Mouse (Mus musculus) neutrophil, adult 83 days (primary cell): Measurements from ENCODE around the gene Csmd2. TPM values are rescaled to one million over a fixed set of nuclear protein-coding genes. Genes with fewer than 3 reads are reported as not detected.

Experiments
- total RNA-seq, 2 experiments: library from RNA; stranded (reverse); gene quantifications; one replicate each; pipeline ENCODE4 v1.2.4; 2023

Csmd2 gene
- total RNA-seq = not detected

DNA sequence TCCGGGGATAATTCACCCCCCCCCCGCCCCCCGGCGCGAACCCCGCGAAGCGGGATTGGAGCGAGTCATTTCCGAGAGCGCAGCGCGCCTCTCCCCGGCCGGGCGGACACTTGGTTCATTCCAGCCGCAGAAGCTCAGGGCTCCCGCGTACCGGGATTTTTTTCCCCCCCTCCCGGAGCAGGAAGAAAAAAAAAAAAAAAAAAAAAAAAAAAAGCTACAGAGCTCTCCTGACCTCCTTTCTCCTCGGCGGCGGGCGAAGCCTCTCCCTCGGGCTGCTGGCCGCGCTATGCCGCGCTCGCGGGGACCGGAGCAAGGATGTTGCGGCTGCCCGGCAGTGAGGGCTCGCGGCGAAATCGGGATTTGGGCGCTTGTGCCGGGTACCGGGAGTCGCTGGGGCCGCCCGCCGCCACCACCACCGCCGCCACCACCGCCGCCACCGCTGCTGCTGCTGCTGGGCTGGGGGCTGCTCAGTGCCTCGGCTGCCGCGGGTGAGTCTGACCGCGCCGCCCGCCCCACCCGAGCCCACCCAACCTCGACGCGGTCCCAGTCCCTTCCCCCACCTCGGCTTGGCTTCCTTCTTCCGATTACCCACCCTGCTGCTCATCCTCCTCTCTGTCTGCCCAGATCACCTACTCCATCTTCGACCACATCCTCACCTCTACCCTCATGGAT is at the start of gene Csmd2:
TSS of gene Csmd2 (plus strand) at position 74 of the 672 bp plus-strand sequence.

DNA sequence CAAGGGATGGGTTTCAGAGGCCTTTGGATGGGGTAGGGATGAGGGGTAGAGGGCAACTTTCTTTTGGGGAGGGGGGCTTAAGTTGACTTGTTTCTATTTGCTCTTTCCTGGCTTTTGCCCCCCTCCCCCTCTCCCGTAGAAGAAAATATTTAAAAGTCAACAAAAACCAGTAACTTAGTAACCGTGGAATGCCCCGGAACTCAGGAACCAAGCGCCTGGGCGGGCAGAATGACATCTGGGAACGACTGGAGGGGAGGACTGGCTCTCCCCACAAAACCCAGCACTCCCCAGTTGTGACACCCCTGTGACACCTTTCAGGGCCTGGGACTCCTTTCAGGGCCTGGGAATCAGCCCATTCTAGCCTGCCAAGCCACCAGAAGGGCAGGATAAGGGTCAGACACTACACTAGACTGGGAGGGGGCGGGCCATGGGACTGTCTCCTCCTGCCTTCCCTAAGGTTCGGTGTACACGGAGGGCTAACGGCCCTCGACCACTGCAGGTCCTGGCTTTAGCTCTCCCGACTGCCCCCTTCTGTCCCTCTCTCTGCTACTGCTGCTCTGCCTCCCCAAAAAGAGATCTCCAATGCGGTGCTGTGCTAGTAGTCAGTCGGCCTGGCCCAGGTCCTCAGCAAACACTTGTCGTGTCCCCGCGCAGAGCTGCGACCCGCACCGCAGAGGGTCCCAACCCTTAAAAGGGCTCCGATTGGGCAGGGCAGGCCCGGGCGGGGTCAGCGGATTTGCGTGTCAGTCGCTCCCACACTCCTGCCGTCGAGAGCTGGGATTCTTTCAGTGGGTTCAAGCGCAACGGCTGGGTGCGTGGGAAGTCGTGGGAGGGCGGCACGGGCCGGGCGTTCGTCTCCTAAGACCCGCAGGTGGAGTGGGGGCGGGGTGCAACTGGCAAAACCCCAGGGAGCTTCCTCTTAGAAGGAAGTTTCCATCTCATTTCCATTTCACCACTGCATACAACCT is 16.5 kb upstream of the Csmd2 start, which contains the start of gene CK137956:
TSS of gene CK137956 (minus strand) at position 51 of the 968 bp plus-strand sequence.

DNA sequence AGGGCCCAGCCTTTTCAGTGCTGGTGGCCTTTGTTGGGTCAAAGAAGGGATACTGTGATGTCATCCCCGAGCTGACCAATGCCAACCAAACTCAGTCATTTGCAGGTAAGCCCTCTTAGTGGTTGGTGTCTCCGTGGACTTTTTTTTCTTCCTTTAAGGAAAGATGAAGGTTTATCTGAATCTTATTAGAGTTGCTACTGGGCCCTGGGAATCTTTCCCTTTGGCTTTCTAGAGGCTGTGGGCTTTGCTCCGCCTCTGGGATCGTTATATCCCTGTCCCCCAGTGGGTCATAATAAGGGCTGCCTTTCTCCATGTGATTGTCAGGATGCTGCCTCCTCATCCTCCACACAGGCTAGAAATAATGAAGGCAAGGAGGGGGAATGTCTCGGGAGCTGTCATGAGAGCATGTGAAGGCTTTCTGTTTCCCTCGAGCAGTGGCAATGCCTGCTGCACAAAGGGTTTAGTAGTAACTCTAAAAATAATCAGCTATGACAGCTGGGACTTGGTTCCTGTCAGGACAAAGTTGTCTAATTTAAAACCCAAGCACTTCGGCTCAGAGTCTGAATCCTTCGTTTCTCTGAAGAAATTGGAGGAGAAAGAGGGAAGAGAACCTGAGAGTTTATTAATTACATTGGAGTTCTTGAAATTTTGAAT is 273.4 kb downstream of the Csmd2 start, which contains the start of gene Hmgb4:
TSS of gene Hmgb4 (minus strand) at position 51 of the 654 bp plus-strand sequence.

DNA sequence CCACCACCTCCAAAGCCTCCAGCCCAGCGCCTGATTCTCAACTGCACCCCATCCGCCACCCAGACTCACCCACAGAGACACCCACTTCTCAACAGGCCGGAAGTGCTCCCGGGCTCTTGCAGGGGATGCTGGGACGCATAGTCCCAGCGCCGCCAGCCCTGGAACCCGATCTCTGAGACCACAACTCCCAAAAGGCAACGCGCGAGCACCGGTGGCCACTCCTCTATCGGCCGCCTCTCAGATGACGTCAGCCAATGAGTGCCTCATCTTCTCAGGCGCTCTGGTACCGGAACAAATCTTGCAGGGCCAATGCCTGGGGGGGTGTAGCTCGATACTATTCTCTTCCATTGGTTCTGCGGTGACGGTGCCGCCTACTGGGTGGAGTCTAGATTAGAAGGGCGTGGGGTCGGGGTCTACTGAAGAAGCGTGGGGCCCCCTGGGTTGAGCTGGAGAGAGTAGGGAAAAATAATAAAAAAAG is 622.3 kb downstream of the Csmd2 start, which contains the start of gene Zscan20:
TSS of gene Zscan20 (minus strand) at position 174 of the 478 bp plus-strand sequence.

Other genes starting within 250 kb of the Csmd2 start
- gene CK137956, start 16.9 kb upstream of the Csmd2 start, total RNA-seq = not detected